ENCODE assay signal across 27 mouse cellular contexts in genomic region chr9:65117516-65117915, GRCm38 (mm10).
"Had no signal": no experiment of that assay in that cellular context is flagged by ENCODE, and none has a peak within 500 bp of the region (broad histone marks: within the 10 kb centered on the region; RNA-seq: fewer than 3 reads in every experiment).

No protein-coding gene starts in this region.

- H3K4me2 ChIP-seq: heart, embryonic 11.5 days; heart, embryonic 13.5 days; heart, embryonic 15.5 days; hindbrain, embryonic 13.5 days; hindbrain, embryonic 15.5 days; limb, embryonic 12.5 days; liver, embryonic 11.5 days; liver, embryonic 13.5 days; liver, embryonic 15.5 days had no signal

- ATAC-seq: hindbrain, postnatal 0 days; intestine, embryonic 16.5 days had no signal

- H3K4me3 ChIP-seq: heart, adult 2 months; heart, embryonic 13.5 days; heart, embryonic 15.5 days; hindbrain, embryonic 13.5 days; hindbrain, embryonic 15.5 days; layer of hippocampus, adult 2 months; left cerebral cortex, adult 2 months; limb, embryonic 10.5 days; limb, embryonic 12.5 days; liver, embryonic 13.5 days; liver, embryonic 15.5 days had no signal

- H3K9ac ChIP-seq: heart, embryonic 13.5 days; heart, embryonic 15.5 days; hindbrain, embryonic 13.5 days; hindbrain, embryonic 15.5 days; limb, embryonic 12.5 days; liver, embryonic 13.5 days; liver, embryonic 15.5 days had no signal

- H3K27me3 ChIP-seq: hindbrain, embryonic 15.5 days had no signal

- H3K4me1 ChIP-seq: hindbrain, embryonic 13.5 days; hindbrain, embryonic 15.5 days had no signal

- DNase-seq: gastrocnemius, postnatal 10 days; gastrocnemius, postnatal 25 days; heart, adult 11 months; heart, adult 2 months; heart, postnatal 14 days; heart, postnatal 36 days; kidney, adult 11 months; kidney, adult 2 months; kidney, adult 9 months; kidney, postnatal 10 days; kidney, postnatal 25 days; kidney, postnatal 4 days; liver; liver, embryonic 13.5 days had no signal

- H3K36me3 ChIP-seq: heart, embryonic 15.5 days; liver, embryonic 13.5 days; liver, embryonic 15.5 days had no signal

- H3K9me3 ChIP-seq: heart, embryonic 13.5 days; heart, embryonic 15.5 days; hindbrain, embryonic 13.5 days; hindbrain, embryonic 15.5 days; limb, embryonic 10.5 days; limb, embryonic 12.5 days; liver, embryonic 13.5 days; liver, embryonic 15.5 days had no signal

- H3K27ac ChIP-seq: heart, adult 2 months; heart, embryonic 13.5 days; heart, embryonic 15.5 days; hindbrain, embryonic 13.5 days; hindbrain, embryonic 15.5 days; hindbrain, postnatal 0 days; layer of hippocampus, adult 2 months; left cerebral cortex, adult 2 months; limb, embryonic 10.5 days; limb, embryonic 12.5 days; liver, embryonic 13.5 days; liver, embryonic 15.5 days had no signal
